Mouse (Mus musculus) kidney, embryonic 15.5 days (tissue): ENCODE measurements at regions not wholly inside any gene's neighbourhood (a gene's known extent, or its start where the extent isn't known, plus 50 kb on each side); places are given as distances from the start of the nearest gene placed in this dataset.

ENCODE experiments used
- ATAC-seq: fragments of 200-750 bp; cut with Nextera tagmentation; replicated peaks from 2 replicates; pipeline ENCODE4 v1.8.0; 2017; ENCODE audit warnings: moderate TSS enrichment; ENCODE audit not compliant: low FRiP score
- H3K27ac ChIP-seq: fragments of 300-500 bp; sonication (generic); 2 replicates; pipeline ENCODE4 v1.5.1; 2015; ENCODE audit warnings: mild to moderate bottlenecking, inconsistent platforms
- H3K27me3 ChIP-seq: fragments of 300-500 bp; sonication (generic); 2 replicates; pipeline ENCODE4 v1.6.1; 2015; ENCODE audit warnings: inconsistent platforms
- H3K36me3 ChIP-seq: fragments of 300-500 bp; sonication (generic); 2 replicates; pipeline ENCODE4 v1.6.1; 2015; ENCODE audit warnings: inconsistent platforms
- H3K4me1 ChIP-seq: fragments of 300-500 bp; sonication (generic); 2 replicates; pipeline ENCODE4 v1.6.1; 2015; ENCODE audit warnings: inconsistent platforms
- H3K4me2 ChIP-seq: fragments of 300-500 bp; sonication (generic); 2 replicates; pipeline ENCODE4 v1.6.1; 2015; ENCODE audit warnings: moderate library complexity, mild to moderate bottlenecking, inconsistent platforms
- H3K4me3 ChIP-seq: fragments of 300-500 bp; sonication (generic); replicated peaks from 2 replicates; pipeline ENCODE4 v1.5.1; 2015; ENCODE audit warnings: mild to moderate bottlenecking, inconsistent platforms
- H3K9ac ChIP-seq: fragments of 300-500 bp; sonication (generic); 2 replicates; pipeline ENCODE4 v1.6.1; 2015; ENCODE audit warnings: mild to moderate bottlenecking, inconsistent platforms
- H3K9me3 ChIP-seq: fragments of 300-500 bp; sonication (generic); replicated peaks from 2 replicates; pipeline ENCODE4 v1.6.1; 2016; ENCODE audit warnings: inconsistent platforms
- WGBS: fragments of 180-500 bp; shearing (Covaris S2); methylation state at CpG from one replicate; pipeline ENCODE4 v1.1.7; 2015; ENCODE audit warnings: mixed read lengths; 5-methylcytosine and 5-hydroxymethylcytosine counted together

- no peak overlapping the region for H3K4me2 ChIP-seq
- H3K27ac ChIP-seq = no peak overlapping the region
- no peaks in the 10 kb centered on the region for H3K9me3 ChIP-seq
- no peak overlapping the region for H3K4me3 ChIP-seq
- ATAC-seq = no peak
- 93% methylated on average over 3 of the region's 3 CpGs for WGBS
- H3K36me3 ChIP-seq = no peaks in the 10 kb centered on the region
- H3K27me3 ChIP-seq = no peaks in the 10 kb centered on the region
- H3K4me1 ChIP-seq = no peaks in the 10 kb centered on the region
- no peak overlapping the region for H3K9ac ChIP-seq
Observed at GRCm38 (mm10) chr6:24037919-24038318, 68.1 kb upstream of the Tas2r118 start.

GRCm38 (mm10) chr6:24026352-24026751 lies 56.5 kb upstream of the Tas2r118 start:
- no peaks in the 10 kb centered on the region for H3K36me3 ChIP-seq
- no peak overlapping the region for H3K27ac ChIP-seq
- H3K9ac ChIP-seq = no peak overlapping the region
- no peaks in the 10 kb centered on the region for H3K9me3 ChIP-seq
- 31% methylated on average over 1 of the region's 1 CpGs for whole genome bisulfite sequencing
- no peaks in the 10 kb centered on the region for H3K27me3 ChIP-seq
- no peak overlapping the region for H3K4me3 ChIP-seq
- no peaks in the 10 kb centered on the region for H3K4me1 ChIP-seq
- H3K4me2 ChIP-seq = no peak overlapping the region
- peak; percentile 92 for ATAC-seq

DNA sequence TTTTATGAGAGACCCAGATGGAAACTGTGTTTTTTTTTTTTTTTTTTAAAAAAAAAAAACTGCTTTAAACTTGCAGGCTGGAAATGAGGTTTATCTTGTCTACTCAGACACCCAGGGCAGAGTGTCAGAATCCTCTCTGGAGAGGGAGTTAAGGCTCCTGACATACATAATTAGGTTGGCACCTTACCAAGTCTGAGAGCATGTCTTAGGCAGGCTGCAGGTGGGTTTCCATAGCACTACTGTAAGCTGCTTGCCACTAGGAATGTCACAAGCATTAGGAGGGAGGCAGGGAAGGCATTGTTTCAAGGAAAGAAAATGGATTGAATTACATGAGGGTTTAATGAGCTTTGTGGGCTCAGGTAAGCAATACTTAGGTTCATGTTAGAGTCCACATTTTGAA lies 55.9 kb upstream of the Tas2r118 start:
- Histone ChIP-seq H3K4me3 (no peak overlapping the region), H3K27ac (no peak overlapping the region), H3K27me3 (no peaks in the 10 kb centered on the region), H3K36me3 (no peaks in the 10 kb centered on the region), H3K9me3 (no peaks in the 10 kb centered on the region), H3K4me1 (no peaks in the 10 kb centered on the region), H3K4me2 (no peak overlapping the region), H3K9ac (no peak overlapping the region)
- peak; percentile 90 for ATAC-seq
